Mouse (Mus musculus): ENCODE results near the gene Dhrs7b. TPM values are rescaled to one million over a fixed set of nuclear protein-coding genes. Genes with fewer than 3 reads are reported as not detected.

Gene Dhrs7b
- total RNA-seq, 4 experiments from 2014 or later, result 23.9 to 28.1 (median 24.2) TPM

GRCm38 (mm10) chr11:60890286-60890685 is 59.9 kb downstream of the Dhrs7b start:
- no peak for DNase-seq (ENCODE audit: low spot score in 2 of 2)

DNA sequence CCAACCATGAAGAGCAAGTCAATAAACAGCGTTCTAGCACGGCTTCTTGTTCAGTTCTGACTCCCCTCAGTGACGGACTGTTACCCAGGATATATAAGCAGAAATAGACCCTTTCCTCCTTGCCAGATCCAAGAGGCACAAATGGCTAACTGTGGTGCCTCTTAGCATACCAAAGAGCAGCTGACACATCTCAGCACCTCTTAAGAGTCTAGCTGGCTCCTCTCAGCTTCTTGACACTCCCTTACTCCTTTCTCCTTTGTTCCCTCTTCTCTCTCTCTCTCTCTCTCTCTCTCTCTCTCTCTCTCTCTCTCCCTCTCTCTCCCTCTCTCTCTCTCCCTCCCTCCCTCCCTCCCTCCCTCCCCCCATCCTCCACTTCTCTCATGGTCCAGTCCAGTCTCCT is 60.3 kb downstream of the Dhrs7b start:
- no peak for DNase-seq (ENCODE audit: low spot score in 2 of 2)

- DNase-seq (ENCODE audit: low spot score in 2 of 2), result no peak
Observed at GRCm38 (mm10) chr11:60895915-60896314, 65.5 kb downstream of the Dhrs7b start.

DNA sequence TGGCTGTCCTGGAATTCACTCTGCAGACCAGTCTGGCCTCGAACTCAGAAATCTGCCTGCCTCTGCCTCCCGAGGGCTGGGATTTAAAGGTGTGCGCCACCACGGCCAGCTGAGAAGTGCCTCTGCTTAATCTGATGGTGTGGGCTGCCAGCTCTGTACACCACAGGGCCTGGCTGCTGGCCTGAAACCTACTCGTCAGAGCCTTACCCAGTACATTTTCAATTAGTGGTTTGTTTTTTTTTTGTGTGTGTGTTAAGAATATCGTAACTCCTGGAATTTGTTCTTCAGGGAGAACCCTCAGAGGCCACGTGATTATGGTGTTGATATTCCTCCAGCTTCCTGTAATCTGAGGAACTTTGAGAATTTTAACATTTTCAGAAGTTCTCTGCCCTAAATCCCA is 71.6 kb downstream of the Dhrs7b start:
- no peak for DNase-seq (ENCODE audit: low spot score in 2 of 2)

DNA sequence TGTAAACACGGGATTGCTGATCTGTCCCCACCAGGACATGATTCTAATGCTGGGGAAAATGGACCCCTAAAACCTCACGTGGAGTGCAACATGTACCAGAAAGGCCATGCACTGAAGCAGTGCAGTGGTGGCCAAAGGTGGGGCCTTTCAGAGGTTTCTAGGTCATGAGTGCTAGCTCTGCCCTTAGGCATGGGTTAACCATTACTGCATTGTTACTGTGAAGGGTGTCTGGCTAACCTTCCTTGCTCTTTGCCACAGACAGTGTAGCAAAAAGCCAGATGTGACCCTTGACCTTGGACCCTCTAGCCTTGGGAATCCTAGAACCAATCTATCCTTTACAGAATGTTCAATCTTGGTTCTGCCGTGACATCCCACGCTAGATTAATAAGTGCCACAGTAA is 72.1 kb downstream of the Dhrs7b start:
- DNase-seq (ENCODE audit: low spot score in 2 of 2), result no peak

DNA sequence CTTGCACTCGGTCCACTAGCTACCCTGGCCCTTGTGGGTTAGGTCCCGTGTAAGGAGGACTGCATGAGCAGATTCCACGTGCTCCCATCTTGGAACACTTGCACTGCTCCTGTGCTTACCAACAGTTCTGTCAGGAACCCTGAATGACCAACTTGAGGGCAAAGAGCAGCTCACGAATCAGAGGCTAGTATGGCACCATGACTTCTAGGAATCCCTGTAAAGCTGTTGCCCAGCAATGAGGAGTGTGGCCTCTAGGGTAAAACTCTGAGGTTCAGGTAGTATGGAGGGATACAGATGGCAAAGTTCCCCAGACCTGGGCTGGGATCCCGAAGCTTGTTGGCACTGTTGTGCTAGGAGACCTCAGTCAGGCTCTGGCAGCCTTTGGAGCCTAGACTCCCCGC is 73.2 kb downstream of the Dhrs7b start:
- DNase-seq (ENCODE audit: low spot score in 2 of 2), result no peak

DNA sequence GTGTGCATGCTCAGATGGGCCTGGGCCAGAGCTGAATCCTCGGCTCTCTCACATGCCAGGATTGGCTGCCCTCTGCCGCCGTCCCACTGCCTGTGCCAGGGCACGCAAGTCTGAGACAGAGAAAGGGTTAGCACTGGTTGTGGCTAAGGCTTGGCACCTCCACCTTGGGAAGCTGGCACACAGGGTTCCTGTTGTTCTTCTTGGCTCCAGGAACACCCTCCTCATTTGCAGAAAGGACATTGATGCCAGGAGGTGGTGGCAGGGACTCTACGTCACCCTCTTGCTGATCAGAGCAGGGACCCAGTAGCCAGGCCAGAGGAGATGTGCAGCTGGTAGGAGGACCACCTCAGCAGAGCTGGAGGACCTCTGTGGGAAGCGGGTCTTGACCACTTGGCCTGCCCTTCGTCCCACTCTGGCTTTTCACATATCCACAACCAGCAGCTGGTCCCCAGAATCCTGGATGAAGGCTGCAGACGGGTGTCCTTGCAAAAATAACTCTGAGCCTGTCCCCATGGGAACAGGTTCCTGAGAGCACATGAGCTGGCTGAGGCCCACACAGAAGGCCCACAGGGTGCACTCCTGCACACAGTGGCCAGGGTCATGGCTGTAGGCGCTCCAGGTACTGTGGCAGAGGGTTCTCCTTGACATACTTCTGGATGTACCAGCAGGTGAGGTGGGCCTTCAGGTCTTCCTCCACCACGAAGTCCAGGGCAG is 75.1 kb downstream of the Dhrs7b start:
- no peak for DNase-seq (ENCODE audit: low spot score in 2 of 2)

DNA sequence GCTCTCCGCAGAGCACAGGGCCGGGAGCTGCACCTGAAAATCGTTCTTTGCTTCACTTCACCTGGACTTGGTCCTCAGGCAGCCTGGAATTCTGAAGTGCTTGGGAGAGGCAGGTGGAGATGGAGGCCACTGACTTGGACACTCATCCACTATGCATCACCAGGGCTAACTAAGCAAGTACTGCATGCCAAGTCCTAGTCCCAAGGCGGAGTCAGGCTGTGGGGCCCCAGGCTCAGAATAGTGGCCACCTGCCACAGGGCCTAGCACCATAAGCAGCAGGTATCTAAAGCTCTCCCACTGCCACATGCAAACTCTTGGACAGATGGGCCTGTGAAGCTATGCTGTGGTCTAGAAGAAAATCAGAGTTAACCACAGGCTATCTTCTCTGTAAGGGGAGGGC is 76.0 kb downstream of the Dhrs7b start:
- DNase-seq (ENCODE audit: low spot score in 2 of 2), result no peak

DNA sequence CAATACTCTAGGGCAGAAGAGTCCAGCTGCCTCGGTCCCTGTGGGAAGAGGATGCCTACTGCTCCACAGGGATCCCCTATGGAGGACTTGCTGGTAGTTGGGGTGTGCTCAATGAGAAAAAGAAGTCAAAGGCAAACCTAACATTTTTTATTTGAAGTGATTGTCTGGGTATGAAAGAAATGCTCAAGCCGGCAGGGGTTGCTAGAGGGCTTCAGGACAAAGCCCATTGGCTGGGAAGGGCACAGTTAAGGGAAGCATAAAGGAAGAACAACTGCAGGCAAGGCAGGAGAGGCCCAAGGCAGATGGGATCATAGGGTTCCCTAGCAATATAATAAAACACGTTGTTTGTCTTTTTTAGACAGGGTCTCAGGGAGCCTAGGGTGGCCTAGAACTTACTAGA is 77.6 kb downstream of the Dhrs7b start:
- DNase-seq (ENCODE audit: low spot score in 2 of 2), result no peak

- DNase-seq (ENCODE audit: low spot score in 2 of 2), result no peak
Observed at GRCm38 (mm10) chr11:60909626-60910025, 79.2 kb downstream of the Dhrs7b start.

Other genes starting within 250 kb of the Dhrs7b start
- 10 to 100 TPM in 1 of 4 experiments, 1 to 10 TPM in 3; 9.5 to 10.3 (median 9.8) TPM for gene Llgl1, start 130.9 kb upstream of the Dhrs7b start, total RNA-seq (2022)
- gene Flii, start 103.4 kb upstream of the Dhrs7b start, total RNA-seq (2022), result 100 to 1,000 TPM in 2 of 4 experiments, 10 to 100 TPM in 2; 96.0 to 116 (median 101) TPM
- gene Mief2, start 102.2 kb upstream of the Dhrs7b start, total RNA-seq (2022), result 10 to 100 TPM; 80.3 to 94.0 (median 84.3) TPM
- gene Top3a, start 53.3 kb upstream of the Dhrs7b start, total RNA-seq (2022), result 1 to 10 TPM; 3.8 to 4.7 (median 4.2) TPM
- gene Smcr8, start 53.1 kb upstream of the Dhrs7b start, total RNA-seq (2022), result 10 to 100 TPM; 16.7 to 22.3 (median 19.7) TPM
- 10 to 100 TPM; 10.5 to 15.0 (median 12.5) TPM for gene Shmt1, start 18.9 kb upstream of the Dhrs7b start, total RNA-seq (2022)
- gene Tmem11, start 48.6 kb downstream of the Dhrs7b start, total RNA-seq (2022), result 10 to 100 TPM; 37.2 to 44.1 (median 43.5) TPM
- 1 to 10 TPM; 6.5 to 9.2 (median 7.3) TPM for gene Natd1, start 84.1 kb downstream of the Dhrs7b start, total RNA-seq (2022)
- gene Map2k3, start 101.4 kb downstream of the Dhrs7b start, total RNA-seq (2022), result 100 to 1,000 TPM; 117 to 122 (median 119) TPM
- gene Kcnj12, start 191.9 kb downstream of the Dhrs7b start, total RNA-seq (2022), result 10 to 100 TPM; 59.6 to 63.8 (median 62.0) TPM

Measured in gastrocnemius, adult 8-10 months (tissue).